Mouse (Mus musculus): ENCODE measurements around the gene Ipo5. TPM values are rescaled to one million over a fixed set of nuclear protein-coding genes. Genes with fewer than 3 reads are reported as not detected.

Gene Ipo5
- 21.2 and 21.9 TPM in 2 replicates for polyA plus RNA-seq (2015; fragmentation: Nextera tagmentation; extraction: Ambion mirVana)

DNA sequence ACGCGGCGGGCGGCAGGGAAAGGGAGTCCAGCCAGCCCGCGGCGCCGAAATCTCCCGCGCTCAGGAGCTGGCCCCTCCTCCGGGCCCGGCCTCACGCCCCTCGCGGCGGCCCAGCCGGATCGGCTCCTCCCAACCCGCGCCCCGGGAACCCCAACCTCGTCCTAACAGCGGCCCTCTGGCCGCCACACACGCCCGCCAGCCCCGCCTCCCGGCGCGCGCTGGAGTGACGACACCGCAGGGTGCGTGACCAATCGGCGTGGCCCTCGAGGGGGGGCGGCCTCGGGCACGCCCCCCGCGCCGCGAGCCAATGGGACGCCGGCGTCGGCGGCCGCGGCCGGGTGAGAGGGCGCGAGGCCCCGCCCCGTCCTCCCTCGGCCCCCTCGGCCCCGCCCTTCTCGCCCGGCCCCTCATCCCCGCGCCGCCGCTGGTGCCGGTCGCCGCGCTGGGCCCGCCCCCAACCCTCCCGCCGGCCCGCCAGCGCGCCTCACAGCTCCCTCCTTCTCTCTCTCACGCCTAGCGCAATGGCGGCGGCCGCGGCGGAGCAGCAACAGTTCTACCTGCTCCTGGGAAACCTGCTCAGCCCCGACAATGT is at the start of gene Ipo5:
Ipo5 (plus strand) TSS at position 492 of the 592 bp plus-strand sequence.
- WGBS = under 1% methylated on average over 41 of the region's 83 CpGs
- peak within 1 kb of the TSS; percentile 94 for H3K4me2 ChIP-seq (replicated peaks; ENCODE audit: low read depth)
- H3K27me3 ChIP-seq (replicated peaks; ENCODE audit: control insufficient read depth, insufficient read depth, low read length) = no peaks in the 10 kb centered on the region
- no peaks in the 10 kb centered on the region for H3K36me3 ChIP-seq (ENCODE audit: control insufficient read depth, insufficient read depth)
- peak; percentile 97 for ATAC-seq
- H3K9me3 ChIP-seq (ENCODE audit: control insufficient read depth) = no peaks in the 10 kb centered on the region
- H3K4me1 ChIP-seq (replicated peaks; ENCODE audit: control insufficient read depth, insufficient read depth, low read length) = peaks cover 5% of the 10 kb centered on the region; the same call in 1 of the 2 replicates
- peak within 1 kb of the TSS; percentile 87 for H3K4me3 ChIP-seq (ENCODE audit: low read depth, low read length)
- H3K27ac ChIP-seq (ENCODE audit: low read depth, low read length) = peak within 1 kb of the TSS; percentile 96
- no peak for TF ChIP-seq CTCF (IDR thresholded peaks at IDR 0.05; ENCODE audit: low read depth)
- peak within 1 kb of the TSS; percentile 82 for H3K9ac ChIP-seq (ENCODE audit: low read depth, low read length)

DNA sequence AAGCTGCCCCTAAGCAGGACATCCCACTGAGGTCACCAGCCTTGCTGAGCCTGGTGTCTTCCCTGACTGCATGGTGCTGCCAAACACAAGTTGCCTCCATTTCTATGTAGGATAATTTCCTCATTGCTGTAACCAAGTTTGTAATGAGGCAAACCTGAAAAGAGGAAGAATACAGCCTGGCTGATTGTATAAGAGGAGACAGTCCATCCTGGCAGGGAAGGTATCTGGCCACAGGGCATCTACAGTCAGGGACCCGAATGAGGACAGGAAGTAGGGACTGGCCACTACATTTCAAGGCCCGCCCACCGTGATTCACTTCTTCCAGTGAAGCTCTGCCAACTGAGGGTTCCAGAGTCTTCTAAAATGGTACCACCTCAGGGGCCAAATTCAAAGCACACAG is 47.8 kb upstream of the Ipo5 start:
- Histone ChIP-seq H3K4me3 (ENCODE audit: low read depth, low read length) (no peak overlapping the region), H3K4me1 (replicated peaks; ENCODE audit: control insufficient read depth, insufficient read depth, low read length) (no peaks in the 10 kb centered on the region), H3K9ac (ENCODE audit: low read depth, low read length) (no peak overlapping the region), H3K9me3 (ENCODE audit: control insufficient read depth) (peaks cover 6% of the 10 kb centered on the region), H3K27ac (ENCODE audit: low read depth, low read length) (no peak overlapping the region), H3K27me3 (replicated peaks; ENCODE audit: control insufficient read depth, insufficient read depth, low read length) (no peaks in the 10 kb centered on the region), H3K36me3 (ENCODE audit: control insufficient read depth, insufficient read depth) (no peaks in the 10 kb centered on the region), H3K4me2 (replicated peaks; ENCODE audit: low read depth) (no peak overlapping the region)
- ATAC-seq = no peak
- 82% methylated on average over 3 of the region's 3 CpGs for WGBS
- TF ChIP-seq CTCF (IDR thresholded peaks at IDR 0.05; ENCODE audit: low read depth) = no peak

GRCm38 (mm10) chr14:120864896-120865295 is 46.1 kb upstream of the Ipo5 start:
- no peak overlapping the region for H3K9ac ChIP-seq (ENCODE audit: low read depth, low read length)
- H3K27ac ChIP-seq (ENCODE audit: low read depth, low read length) = no peak overlapping the region
- no peaks in the 10 kb centered on the region for H3K36me3 ChIP-seq (ENCODE audit: control insufficient read depth, insufficient read depth)
- H3K4me3 ChIP-seq (ENCODE audit: low read depth, low read length) = no peak overlapping the region
- WGBS = 80% methylated on average over 4 of the region's 4 CpGs
- no peak for ATAC-seq
- no peaks in the 10 kb centered on the region for H3K4me1 ChIP-seq (replicated peaks; ENCODE audit: control insufficient read depth, insufficient read depth, low read length)
- no peak for TF ChIP-seq CTCF (IDR thresholded peaks at IDR 0.05; ENCODE audit: low read depth)
- H3K27me3 ChIP-seq (replicated peaks; ENCODE audit: control insufficient read depth, insufficient read depth, low read length) = no peaks in the 10 kb centered on the region
- no peaks in the 10 kb centered on the region for H3K9me3 ChIP-seq (ENCODE audit: control insufficient read depth)
- no peak overlapping the region for H3K4me2 ChIP-seq (replicated peaks; ENCODE audit: low read depth)

DNA sequence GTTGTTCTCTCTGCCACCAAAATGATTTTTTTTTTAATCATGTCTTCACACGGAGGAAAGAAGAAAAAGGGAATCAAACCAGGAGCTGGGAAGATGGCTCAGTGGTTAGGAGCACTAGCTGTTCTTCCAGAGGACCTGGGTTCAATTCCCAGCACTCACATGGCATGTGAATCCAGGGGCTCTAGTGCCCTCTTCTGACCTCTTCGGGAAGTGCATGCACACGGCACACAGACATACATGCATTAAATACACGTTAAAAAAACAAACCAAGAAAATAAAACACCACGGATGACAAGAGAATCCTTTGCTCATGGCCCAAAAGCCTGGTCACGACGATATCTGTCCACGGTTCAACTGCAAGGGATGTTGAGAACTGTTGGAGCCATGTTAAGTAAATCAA is 44.5 kb upstream of the Ipo5 start:
- H3K27me3 ChIP-seq (replicated peaks; ENCODE audit: control insufficient read depth, insufficient read depth, low read length) = no peaks in the 10 kb centered on the region
- H3K9ac ChIP-seq (ENCODE audit: low read depth, low read length) = no peak overlapping the region
- H3K4me1 ChIP-seq (replicated peaks; ENCODE audit: control insufficient read depth, insufficient read depth, low read length) = no peaks in the 10 kb centered on the region
- TF ChIP-seq CTCF (IDR thresholded peaks at IDR 0.05; ENCODE audit: low read depth) = 0 out of 2 replicates have a peak, but pooled peaks have one; percentile 5
- H3K36me3 ChIP-seq (ENCODE audit: control insufficient read depth, insufficient read depth) = no peaks in the 10 kb centered on the region
- no peak overlapping the region for H3K4me3 ChIP-seq (ENCODE audit: low read depth, low read length)
- no peaks in the 10 kb centered on the region for H3K9me3 ChIP-seq (ENCODE audit: control insufficient read depth)
- ATAC-seq = no peak
- H3K27ac ChIP-seq (ENCODE audit: low read depth, low read length) = no peak overlapping the region
- 93% methylated on average over 8 of the region's 8 CpGs for WGBS
- no peak overlapping the region for H3K4me2 ChIP-seq (replicated peaks; ENCODE audit: low read depth)

DNA sequence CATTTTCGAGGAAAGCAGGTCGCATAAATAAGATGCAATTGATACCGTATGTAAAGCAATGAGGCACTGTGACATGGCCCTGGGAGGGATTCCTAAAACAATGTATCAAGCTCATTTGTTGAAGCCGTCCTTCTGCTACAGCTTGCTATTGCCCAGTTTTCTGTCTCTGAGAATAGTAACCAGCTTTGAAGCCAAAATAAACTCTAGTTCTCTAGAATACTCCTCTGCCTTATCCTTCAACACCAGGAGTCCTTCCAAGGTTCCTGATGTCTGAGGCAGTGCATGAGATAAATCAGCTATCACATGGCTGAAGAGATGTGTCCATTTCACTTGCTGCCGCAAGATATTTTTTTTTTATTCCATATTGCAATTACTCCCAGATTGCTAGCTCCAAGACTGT is 43.9 kb upstream of the Ipo5 start:
- no peak for ATAC-seq
- H3K9ac ChIP-seq (ENCODE audit: low read depth, low read length) = no peak overlapping the region
- no peaks in the 10 kb centered on the region for H3K4me1 ChIP-seq (replicated peaks; ENCODE audit: control insufficient read depth, insufficient read depth, low read length)
- TF ChIP-seq CTCF (IDR thresholded peaks at IDR 0.05; ENCODE audit: low read depth) = no peak
- no peak overlapping the region for H3K4me2 ChIP-seq (replicated peaks; ENCODE audit: low read depth)
- H3K4me3 ChIP-seq (ENCODE audit: low read depth, low read length) = no peak overlapping the region
- no peaks in the 10 kb centered on the region for H3K9me3 ChIP-seq (ENCODE audit: control insufficient read depth)
- no peaks in the 10 kb centered on the region for H3K36me3 ChIP-seq (ENCODE audit: control insufficient read depth, insufficient read depth)
- H3K27ac ChIP-seq (ENCODE audit: low read depth, low read length) = no peak overlapping the region
- WGBS = 94% methylated on average over 5 of the region's 5 CpGs
- no peaks in the 10 kb centered on the region for H3K27me3 ChIP-seq (replicated peaks; ENCODE audit: control insufficient read depth, insufficient read depth, low read length)

- no peak for TF ChIP-seq CTCF (IDR thresholded peaks at IDR 0.05; ENCODE audit: low read depth)
- Histone ChIP-seq H3K4me2 (replicated peaks; ENCODE audit: low read depth) (no peak overlapping the region), H3K4me1 (replicated peaks; ENCODE audit: control insufficient read depth, insufficient read depth, low read length) (no peaks in the 10 kb centered on the region), H3K27ac (ENCODE audit: low read depth, low read length) (no peak overlapping the region), H3K27me3 (replicated peaks; ENCODE audit: control insufficient read depth, insufficient read depth, low read length) (no peaks in the 10 kb centered on the region), H3K36me3 (ENCODE audit: control insufficient read depth, insufficient read depth) (no peaks in the 10 kb centered on the region), H3K9me3 (ENCODE audit: control insufficient read depth) (no peaks in the 10 kb centered on the region), H3K4me3 (ENCODE audit: low read depth, low read length) (no peak overlapping the region), H3K9ac (ENCODE audit: low read depth, low read length) (no peak overlapping the region)
- ATAC-seq = no peak
- 52% methylated on average over 8 of the region's 8 CpGs for WGBS
Observed at GRCm38 (mm10) chr14:120868494-120868893, 42.5 kb upstream of the Ipo5 start.
